ENCODE assay signal across 13 mouse cellular contexts in genomic region chr1:171452522-171452921, GRCm38 (mm10). TPM values are rescaled to one million over a fixed set of nuclear protein-coding genes. Genes with fewer than 3 reads are reported as not detected.
"Had no signal": no experiment of that assay in that cellular context is flagged by ENCODE, and none has a peak within 500 bp of the region (broad histone marks: within the 10 kb centered on the region; RNA-seq: fewer than 3 reads in every experiment).

No protein-coding gene starts in this region.

- H3K9me3 ChIP-seq: kidney, embryonic 15.5 days; limb, embryonic 13.5 days; midbrain, embryonic 12.5 days; neural tube, embryonic 13.5 days had no signal

- DNase-seq: kidney, postnatal 14 days; left cerebral cortex, postnatal 4 days; lung, adult 2 months; right cerebral cortex, adult 18-20 months; right cerebral cortex, postnatal 25 days; thymus, adult 2 months; thymus, postnatal 25 days had no signal

- H3K27me3 ChIP-seq: kidney, embryonic 15.5 days; limb, embryonic 13.5 days; midbrain, embryonic 12.5 days; neural tube, embryonic 13.5 days had no signal

- ATAC-seq: midbrain, embryonic 16.5 days had no signal

- H3K4me2 ChIP-seq: kidney, embryonic 15.5 days; limb, embryonic 13.5 days; midbrain, embryonic 12.5 days; neural tube, embryonic 13.5 days had no signal

- H3K9ac ChIP-seq: kidney, embryonic 15.5 days; limb, embryonic 13.5 days; midbrain, embryonic 12.5 days; neural tube, embryonic 13.5 days had no signal

- H3K36me3 ChIP-seq: limb, embryonic 13.5 days; midbrain, embryonic 12.5 days; neural tube, embryonic 13.5 days had no signal

- H3K4me3 ChIP-seq: kidney, embryonic 15.5 days; limb, embryonic 13.5 days; midbrain, embryonic 12.5 days; neural tube, embryonic 13.5 days had no signal

- H3K4me1 ChIP-seq: midbrain, embryonic 12.5 days; neural tube, embryonic 13.5 days had no signal

- H3K27ac ChIP-seq: kidney, embryonic 15.5 days; limb, embryonic 13.5 days; midbrain, embryonic 12.5 days; neural tube, embryonic 13.5 days had no signal

RNA-seq across cellular contexts. Expression of gene Tstd1, which starts 33.9 kb away (rescaled TPM):
- total RNA-seq: megakaryocyte-erythroid progenitor cell, adult 5-6 weeks had no signal
